Mouse (Mus musculus): ENCODE results near the gene Afp. TPM values are rescaled to one million over a fixed set of nuclear protein-coding genes. Genes with fewer than 3 reads are reported as not detected.

Gene Afp
- polyA plus RNA-seq, 1 experiment from 2014 or later: 0.29 TPM

DNA sequence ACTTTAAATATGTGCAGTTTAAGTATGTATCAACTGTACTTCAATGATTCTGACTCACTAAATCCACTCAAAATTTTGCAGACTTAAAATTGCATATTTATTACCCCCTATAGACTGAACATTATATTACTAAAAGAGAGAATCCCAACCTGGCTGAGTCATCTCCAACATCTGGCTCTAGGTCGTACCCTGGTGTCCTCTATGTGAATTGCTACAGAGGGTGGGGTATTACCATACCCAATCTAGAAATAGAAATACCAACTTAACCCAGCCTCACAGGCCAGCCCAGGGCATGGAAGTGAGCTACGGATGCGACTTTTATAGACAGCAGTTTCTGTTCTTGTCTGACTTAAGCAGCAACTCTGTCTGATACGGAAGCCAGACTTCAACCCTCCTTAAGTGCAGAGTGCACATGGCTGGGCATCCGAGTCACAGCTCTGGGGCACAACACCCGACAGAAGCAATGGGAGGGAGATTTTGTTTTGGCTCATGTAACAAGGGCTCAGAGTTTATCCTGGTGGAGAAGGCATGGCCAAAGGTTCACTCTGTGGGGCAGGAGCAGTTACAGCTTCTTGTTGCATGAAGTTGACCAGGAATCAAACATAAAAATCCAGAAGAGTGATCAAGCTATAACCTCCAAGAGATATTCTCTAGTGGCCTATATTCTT is 21.9 kb downstream of the Afp start:
- no peak overlapping the region for H3K27ac ChIP-seq (ENCODE audit: low read depth, low read length)
- ATAC-seq (replicated peaks; ENCODE audit: low FRiP score): no peak
- no peak overlapping the region for H3K9ac ChIP-seq (ENCODE audit: low read length)
- no peak overlapping the region for H3K4me2 ChIP-seq (ENCODE audit: low read depth, low read length, severe bottlenecking)
- WGBS: 82% methylated on average over 6 of the region's 6 CpGs
- DNase-seq (ENCODE audit: low spot score): no peak
- H3K4me1 ChIP-seq (replicated peaks; ENCODE audit: control insufficient read depth, insufficient read depth, low read length): no peaks in the 10 kb centered on the region
- H3K27me3 ChIP-seq (ENCODE audit: control insufficient read depth, insufficient read depth, low read length): no peaks in the 10 kb centered on the region
- no peak overlapping the region for H3K4me3 ChIP-seq (ENCODE audit: low read depth, low read length)
- H3K36me3 ChIP-seq (ENCODE audit: control insufficient read depth, insufficient read depth, low read length): no peaks in the 10 kb centered on the region
- H3K9me3 ChIP-seq (ENCODE audit: control insufficient read depth, low read length): no peaks in the 10 kb centered on the region

DNA sequence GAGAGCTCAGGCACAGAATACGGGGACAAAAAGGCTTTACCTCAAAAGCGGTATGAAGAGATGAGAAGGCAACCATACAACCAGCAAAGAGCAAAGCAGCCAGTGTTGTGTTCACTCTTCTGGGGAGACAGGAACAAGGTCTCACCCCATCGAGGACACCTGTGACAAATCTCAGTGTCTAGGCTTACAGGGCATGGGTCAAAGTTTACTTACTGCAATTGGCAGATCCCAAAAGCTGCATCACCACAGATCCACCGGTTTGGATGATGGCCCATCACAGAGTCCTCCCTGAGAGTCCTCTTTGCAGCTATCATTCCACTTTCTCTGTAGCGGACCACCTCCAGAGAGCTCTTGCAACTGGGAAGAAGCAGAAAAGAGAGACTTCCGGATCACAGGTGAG is 25.0 kb downstream of the Afp start:
- Histone ChIP-seq H3K9me3 (ENCODE audit: control insufficient read depth, low read length) (no peaks in the 10 kb centered on the region), H3K4me2 (ENCODE audit: low read depth, low read length, severe bottlenecking) (no peak overlapping the region), H3K27me3 (ENCODE audit: control insufficient read depth, insufficient read depth, low read length) (no peaks in the 10 kb centered on the region), H3K27ac (ENCODE audit: low read depth, low read length) (no peak overlapping the region), H3K4me3 (ENCODE audit: low read depth, low read length) (no peak overlapping the region), H3K36me3 (ENCODE audit: control insufficient read depth, insufficient read depth, low read length) (no peaks in the 10 kb centered on the region), H3K4me1 (replicated peaks; ENCODE audit: control insufficient read depth, insufficient read depth, low read length) (no peaks in the 10 kb centered on the region), H3K9ac (ENCODE audit: low read length) (no peak overlapping the region)
- 85% methylated on average over 6 of the region's 6 CpGs for WGBS
- DNase-seq (ENCODE audit: low spot score) (no peak), ATAC-seq (replicated peaks; ENCODE audit: low FRiP score) (no peak)

DNA sequence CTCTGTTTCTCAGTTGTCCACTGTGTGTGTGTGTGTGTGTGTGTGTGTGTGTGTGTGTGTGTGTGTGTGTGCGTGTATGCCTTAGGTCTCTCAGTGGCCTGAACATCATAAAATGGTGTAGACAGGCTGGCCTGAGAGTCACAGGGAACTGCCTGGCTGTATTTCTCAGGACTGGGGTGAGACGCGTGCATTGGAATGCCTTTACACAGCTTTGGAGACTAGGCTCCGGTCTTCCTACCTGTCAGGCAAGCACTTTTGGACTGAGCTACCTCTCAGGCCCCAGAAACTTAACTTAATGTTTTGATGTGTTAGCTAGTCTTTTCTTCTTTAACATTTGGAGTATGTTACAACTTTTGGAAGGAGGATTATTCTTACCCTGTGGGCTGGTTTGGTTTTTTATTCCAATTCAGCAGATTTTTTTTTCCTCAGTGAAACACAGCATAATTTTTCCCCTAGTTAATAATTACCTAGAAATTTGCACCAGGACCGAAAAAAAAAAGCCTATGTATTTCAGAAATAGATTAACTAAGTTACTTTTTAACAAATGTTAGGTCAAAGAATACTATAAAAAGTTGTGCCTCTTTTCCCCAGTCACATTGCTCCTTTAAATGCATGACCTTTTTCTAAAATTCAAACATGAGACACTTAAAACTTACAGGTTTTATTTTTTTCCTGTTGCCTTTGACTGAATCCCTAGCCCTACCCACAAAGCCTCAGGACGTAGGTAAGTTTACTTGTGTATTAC is 28.0 kb downstream of the Afp start, which contains the start of gene Afm:
TSS of gene Afm (plus strand) at position 577 of the 745 bp plus-strand sequence.
- Histone ChIP-seq H3K27me3 (ENCODE audit: control insufficient read depth, insufficient read depth, low read length) (no peaks in the 10 kb centered on the region), H3K36me3 (ENCODE audit: control insufficient read depth, insufficient read depth, low read length) (no peaks in the 10 kb centered on the region), H3K4me2 (ENCODE audit: low read depth, low read length, severe bottlenecking) (no peak within 1 kb of the TSS), H3K4me3 (ENCODE audit: low read depth, low read length) (no peak within 1 kb of the TSS), H3K9ac (ENCODE audit: low read length) (no peak within 1 kb of the TSS), H3K27ac (ENCODE audit: low read depth, low read length) (no peak within 1 kb of the TSS), H3K9me3 (ENCODE audit: control insufficient read depth, low read length) (no peaks in the 10 kb centered on the region), H3K4me1 (replicated peaks; ENCODE audit: control insufficient read depth, insufficient read depth, low read length) (no peaks in the 10 kb centered on the region)
- ATAC-seq (replicated peaks; ENCODE audit: low FRiP score) (no peak), DNase-seq (ENCODE audit: low spot score) (no peak)
- WGBS: 89% methylated on average over 6 of the region's 6 CpGs

DNA sequence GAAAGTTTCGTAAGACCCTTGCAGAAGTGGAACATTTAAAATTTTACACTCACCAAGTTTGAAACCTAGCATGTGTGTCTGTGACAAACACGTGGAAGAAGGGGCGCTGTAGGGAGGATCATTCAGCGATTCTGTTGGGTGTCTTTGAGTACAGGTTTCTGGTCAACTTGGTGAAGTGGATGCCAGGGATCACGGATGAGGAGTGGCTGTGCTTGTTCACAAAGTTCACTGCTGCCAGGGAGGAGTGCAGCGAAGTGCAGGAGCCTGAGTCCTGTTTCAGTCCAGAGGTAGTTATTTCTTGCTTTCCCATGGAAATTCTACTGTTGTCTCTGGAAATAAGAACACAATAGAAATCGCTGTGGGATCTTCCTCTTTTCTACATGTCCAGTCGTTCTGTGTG is 60.7 kb downstream of the Afp start:
- Histone ChIP-seq H3K27me3 (ENCODE audit: control insufficient read depth, insufficient read depth, low read length) (no peaks in the 10 kb centered on the region), H3K4me2 (ENCODE audit: low read depth, low read length, severe bottlenecking) (no peak overlapping the region), H3K9ac (ENCODE audit: low read length) (no peak overlapping the region), H3K4me3 (ENCODE audit: low read depth, low read length) (no peak overlapping the region), H3K27ac (ENCODE audit: low read depth, low read length) (no peak overlapping the region), H3K9me3 (ENCODE audit: control insufficient read depth, low read length) (no peaks in the 10 kb centered on the region), H3K36me3 (ENCODE audit: control insufficient read depth, insufficient read depth, low read length) (no peaks in the 10 kb centered on the region), H3K4me1 (replicated peaks; ENCODE audit: control insufficient read depth, insufficient read depth, low read length) (no peaks in the 10 kb centered on the region)
- ATAC-seq (replicated peaks; ENCODE audit: low FRiP score) (no peak), DNase-seq (ENCODE audit: low spot score) (no peak)
- 88% methylated on average over 8 of the region's 8 CpGs for WGBS

DNA sequence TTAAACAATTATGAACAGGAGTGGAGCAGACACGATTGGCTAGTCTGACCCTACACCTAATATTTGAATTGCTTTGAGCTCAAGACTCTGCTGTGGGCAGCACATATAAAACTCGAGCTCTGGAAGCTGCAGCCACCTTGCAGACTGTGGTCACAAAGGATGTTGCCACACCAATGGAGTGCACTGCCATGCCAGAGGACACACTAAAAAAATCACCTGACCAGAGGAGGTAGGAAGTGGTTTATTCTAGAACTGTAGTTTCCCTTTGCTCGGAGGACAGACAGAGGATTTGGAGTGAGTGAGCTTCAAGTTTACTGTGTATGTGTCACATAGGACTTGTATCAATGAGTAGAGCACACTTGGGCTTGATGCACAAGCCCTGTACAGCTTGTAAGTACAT is 65.5 kb downstream of the Afp start:
- Histone ChIP-seq H3K4me1 (replicated peaks; ENCODE audit: control insufficient read depth, insufficient read depth, low read length) (no peaks in the 10 kb centered on the region), H3K9ac (ENCODE audit: low read length) (no peak overlapping the region), H3K27ac (ENCODE audit: low read depth, low read length) (no peak overlapping the region), H3K4me2 (ENCODE audit: low read depth, low read length, severe bottlenecking) (no peak overlapping the region), H3K27me3 (ENCODE audit: control insufficient read depth, insufficient read depth, low read length) (no peaks in the 10 kb centered on the region), H3K9me3 (ENCODE audit: control insufficient read depth, low read length) (no peaks in the 10 kb centered on the region), H3K4me3 (ENCODE audit: low read depth, low read length) (no peak overlapping the region), H3K36me3 (ENCODE audit: control insufficient read depth, insufficient read depth, low read length) (no peaks in the 10 kb centered on the region)
- ATAC-seq (replicated peaks; ENCODE audit: low FRiP score) (no peak), DNase-seq (ENCODE audit: low spot score) (no peak)
- WGBS: 79% methylated on average over 3 of the region's 3 CpGs

Other genes starting within 250 kb of the Afp start
- gene Ankrd17, start 124.2 kb upstream of the Afp start, polyA plus RNA-seq (2014; fragmentation: Nextera tagmentation; extraction: Ambion mirVana): 31.1 and 32.9 TPM in 2 replicates
- gene Gm9958, start 123.5 kb upstream of the Afp start, polyA plus RNA-seq (2014; fragmentation: Nextera tagmentation; extraction: Ambion mirVana): 8.2 and 8.8 TPM in 2 replicates
- gene Alb, start 29.8 kb upstream of the Afp start, polyA plus RNA-seq (2014; fragmentation: Nextera tagmentation; extraction: Ambion mirVana): not detected in 2 replicates
- gene Afm, start 28.2 kb downstream of the Afp start, polyA plus RNA-seq (2014; fragmentation: Nextera tagmentation; extraction: Ambion mirVana): not detected in 2 replicates
- gene 5830473C10Rik, start 70.4 kb downstream of the Afp start, polyA plus RNA-seq (2014; fragmentation: Nextera tagmentation; extraction: Ambion mirVana): not detected in 2 replicates
- gene Rassf6, start 149.9 kb downstream of the Afp start, polyA plus RNA-seq (2014; fragmentation: Nextera tagmentation; extraction: Ambion mirVana): 0.51 and 0.52 TPM in 2 replicates